In the genomic region with DNA sequence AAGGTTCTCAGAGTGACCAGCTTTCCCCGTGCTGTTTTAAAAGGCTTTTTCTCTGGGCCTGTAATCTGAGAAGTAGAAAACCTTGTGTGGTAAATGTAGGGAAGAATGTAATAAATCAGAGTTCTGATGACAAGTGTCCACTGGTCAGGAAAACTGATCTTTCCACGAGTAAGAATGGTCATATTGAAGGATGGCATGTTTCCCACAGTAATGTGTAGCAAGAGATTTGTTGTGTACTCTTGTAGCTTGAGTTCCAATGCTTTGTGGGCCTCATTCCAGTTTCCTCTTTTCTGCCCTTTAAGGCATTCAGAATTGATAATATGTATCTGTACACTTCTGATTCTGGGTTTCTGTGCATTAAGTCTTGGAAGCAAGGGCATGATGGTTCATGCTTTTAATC, we compare ENCODE assay signal across 1 mouse cellular context.
TF ChIP-seq lines count a peak whose summit lies in the region.

No protein-coding gene starts in this region.

TF ChIP-seq in C2C12, 6 proteins besides CTCF, POLR2A, EP300 and RAD21:
- TF ChIP-seq MAX (IDR thresholded peaks at IDR 0.05) (no peak), CEBPB (IDR thresholded peaks at IDR 0.05; ENCODE audit: low read depth) (no peak), FOSL1 (IDR thresholded peaks at IDR 0.05; ENCODE audit: insufficient read depth, low read length, poor library complexity, severe bottlenecking) (no peak), MYOG (IDR thresholded peaks at IDR 0.05; ENCODE audit: control insufficient read depth, extremely low read depth, insufficient read length) (no peak), MYOD1 (IDR thresholded peaks at IDR 0.05; ENCODE audit: control insufficient read depth, insufficient read length, low read depth) (no peak), USF1 (IDR thresholded peaks at IDR 0.05; ENCODE audit: low read depth) (no peak)
